Mouse (Mus musculus) urinary bladder, postnatal 36 days (tissue): ENCODE measurements around the gene Dlg5.

Experiments
- DNase-seq, 2 experiments: peaks; one replicate each; pipeline ENCODE4 v3.0.0; 2022; ENCODE audit warnings: low spot score in 2 of 2, mixed read lengths in 1 of 2

The Dlg5 gene

GRCm38 (mm10) chr14:24190131-24190530, 55.6 kb downstream of the Dlg5 start:
- DNase-seq: no peak

- no peak for DNase-seq
These were observed 56.1 kb downstream of the Dlg5 start for GRCm38 (mm10) chr14:24189598-24189997.

- no peak for DNase-seq
These were observed 60.2 kb downstream of the Dlg5 start for GRCm38 (mm10) chr14:24185514-24185913.

- DNase-seq: no peak
These were observed 62.8 kb downstream of the Dlg5 start for GRCm38 (mm10) chr14:24182955-24183354.

GRCm38 (mm10) chr14:24181811-24182506, 63.8 kb downstream of the Dlg5 start:
- DNase-seq: peak; percentile 33 to 67

GRCm38 (mm10) chr14:24179466-24179991, 66.2 kb downstream of the Dlg5 start:
- peak; percentile 28 to 30 for DNase-seq

- no peak for DNase-seq
These were observed 69.1 kb downstream of the Dlg5 start for GRCm38 (mm10) chr14:24176609-24177008.

- no peak for DNase-seq
These were observed 72.4 kb downstream of the Dlg5 start for GRCm38 (mm10) chr14:24173326-24173725.

- no peak for DNase-seq
These were observed 73.9 kb downstream of the Dlg5 start for GRCm38 (mm10) chr14:24171639-24172311.

GRCm38 (mm10) chr14:24166046-24166445, 79.7 kb downstream of the Dlg5 start:
- no peak for DNase-seq

- DNase-seq: no peak
These were observed 80.9 kb downstream of the Dlg5 start for GRCm38 (mm10) chr14:24164721-24165367.

- DNase-seq: no peak
These were observed 82.9 kb downstream of the Dlg5 start for GRCm38 (mm10) chr14:24162856-24163255.

- no peak for DNase-seq
These were observed 96.8 kb downstream of the Dlg5 start for GRCm38 (mm10) chr14:24148892-24149291.

GRCm38 (mm10) chr14:24144821-24145220, 100.9 kb downstream of the Dlg5 start:
- DNase-seq: no peak

- DNase-seq: no peak
These were observed 101.3 kb downstream of the Dlg5 start for GRCm38 (mm10) chr14:24144421-24144820.

- DNase-seq: no peak
These were observed 102.7 kb downstream of the Dlg5 start for GRCm38 (mm10) chr14:24142926-24143430.

- DNase-seq: no peak
These were observed 104.0 kb downstream of the Dlg5 start for GRCm38 (mm10) chr14:24141727-24142126.

- no peak for DNase-seq
These were observed 105.4 kb downstream of the Dlg5 start for GRCm38 (mm10) chr14:24140297-24140812.

GRCm38 (mm10) chr14:24136908-24137307, 108.8 kb downstream of the Dlg5 start:
- no peak for DNase-seq

- DNase-seq: no peak
These were observed 111.0 kb downstream of the Dlg5 start for GRCm38 (mm10) chr14:24134623-24135290.

- no peak for DNase-seq
These were observed 111.9 kb downstream of the Dlg5 start for GRCm38 (mm10) chr14:24133801-24134200.

GRCm38 (mm10) chr14:24132092-24132491, 113.6 kb downstream of the Dlg5 start:
- DNase-seq: peak in 1 of 2 experiments; percentile 14
